Mouse (Mus musculus): ENCODE measurements around the gene Spem2.

Spem2 gene

GRCm38 (mm10) chr11:69835326-69835965 is 17.2 kb upstream of the Spem2 start:
- DNase-seq (ENCODE audit: low read depth): no peak

GRCm38 (mm10) chr11:69834001-69834549 is 15.8 kb upstream of the Spem2 start:
- DNase-seq (ENCODE audit: low read depth): no peak

GRCm38 (mm10) chr11:69833554-69833953 is 15.3 kb upstream of the Spem2 start:
- DNase-seq (ENCODE audit: low read depth): no peak

- DNase-seq (ENCODE audit: low read depth): no peak
Observed at GRCm38 (mm10) chr11:69828832-69829231, 10.6 kb upstream of the Spem2 start.

GRCm38 (mm10) chr11:69823456-69823855 is 5.2 kb upstream of the Spem2 start:
- DNase-seq (ENCODE audit: low read depth): no peak

- no peak for DNase-seq (ENCODE audit: low read depth)
Observed at GRCm38 (mm10) chr11:69822080-69822479, 3.8 kb upstream of the Spem2 start, which contains the start of gene Spem1. TSS of gene Spem1 (minus strand) at chr11:69822180.

- DNase-seq (ENCODE audit: low read depth): no peak
Observed at GRCm38 (mm10) chr11:69818871-69819270, 606 bp upstream of the Spem2 start.

- no peak for DNase-seq (ENCODE audit: low read depth)
Observed at GRCm38 (mm10) chr11:69816520-69816919, 1.7 kb downstream of the Spem2 start.

- DNase-seq (ENCODE audit: low read depth): no peak
Observed at GRCm38 (mm10) chr11:69815155-69815554, 3.1 kb downstream of the Spem2 start, which contains the start of gene Gm39566. TSS of gene Gm39566 (minus strand) at chr11:69815298.

GRCm38 (mm10) chr11:69810280-69810679 is 8.0 kb downstream of the Spem2 start:
- DNase-seq (ENCODE audit: low read depth): no peak

- no peak for DNase-seq (ENCODE audit: low read depth)
Observed at GRCm38 (mm10) chr11:69807641-69808040, 10.6 kb downstream of the Spem2 start.

GRCm38 (mm10) chr11:69806378-69806777 is 11.9 kb downstream of the Spem2 start:
- DNase-seq (ENCODE audit: low read depth): no peak

- no peak for DNase-seq (ENCODE audit: low read depth)
Observed at GRCm38 (mm10) chr11:69804972-69805909, 13.0 kb downstream of the Spem2 start, which contains the start of gene Tmem102. TSS of gene Tmem102 (minus strand) at chr11:69805624.

GRCm38 (mm10) chr11:69804652-69804940 is 13.7 kb downstream of the Spem2 start:
- DNase-seq (ENCODE audit: low read depth): no peak

- peak; percentile 42 for DNase-seq (ENCODE audit: low read depth)
Observed at GRCm38 (mm10) chr11:69803786-69804651, 14.2 kb downstream of the Spem2 start.

- DNase-seq (ENCODE audit: low read depth): no peak
Observed at GRCm38 (mm10) chr11:69803328-69803727, 14.9 kb downstream of the Spem2 start.

- DNase-seq (ENCODE audit: low read depth): peak; percentile 34
Observed at GRCm38 (mm10) chr11:69802648-69803105, 15.6 kb downstream of the Spem2 start.

- no peak for DNase-seq (ENCODE audit: low read depth)
Observed at GRCm38 (mm10) chr11:69801379-69801977, 16.8 kb downstream of the Spem2 start, which contains the start of gene Fgf11. TSS of gene Fgf11 (minus strand) at chr11:69801857.

GRCm38 (mm10) chr11:69800392-69801197 is 17.7 kb downstream of the Spem2 start:
- no peak for DNase-seq (ENCODE audit: low read depth)

- no peak for DNase-seq (ENCODE audit: low read depth)
Observed at GRCm38 (mm10) chr11:69800138-69800391, 18.2 kb downstream of the Spem2 start.

Data from c-Kit-positive CD71-positive TER-119-negative erythroid progenitor cells, embryonic 14.5 days (primary cell).